Mouse (Mus musculus): ENCODE results near the gene Trim7. TPM values are rescaled to one million over a fixed set of nuclear protein-coding genes. Genes with fewer than 3 reads are reported as not detected.
"Not testable (repeated sequence)": the region's sequence is repeated elsewhere in the genome, so short reads cannot be mapped to it uniquely, and the experiment has no call there.

The Trim7 gene
- total RNA-seq, 1 experiment from 2014 or later = 16.9 TPM

GRCm38 (mm10) chr11:48851270-48851995 lies 25.5 kb downstream of the Trim7 start:
- no peak for DNase-seq

DNA sequence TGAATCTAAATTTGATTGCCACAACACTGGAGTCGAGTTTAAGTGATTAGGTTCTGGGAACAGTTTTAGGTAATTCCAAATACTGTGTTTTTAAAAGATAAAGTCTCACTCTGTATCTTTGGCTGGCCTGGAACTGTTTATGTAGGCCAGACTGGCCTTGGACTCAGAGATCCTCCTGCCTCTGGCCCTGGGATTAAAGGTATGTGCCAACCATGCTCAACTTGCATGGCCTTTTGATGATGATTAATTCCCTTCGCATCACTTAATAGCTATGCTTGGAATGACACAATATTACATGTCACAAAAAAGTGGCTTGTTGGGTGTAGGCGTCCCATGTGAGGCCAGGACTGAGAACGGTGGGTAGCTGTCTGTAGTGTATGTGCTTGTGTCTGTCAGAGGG lies 26.2 kb downstream of the Trim7 start:
- no peak for DNase-seq

DNA sequence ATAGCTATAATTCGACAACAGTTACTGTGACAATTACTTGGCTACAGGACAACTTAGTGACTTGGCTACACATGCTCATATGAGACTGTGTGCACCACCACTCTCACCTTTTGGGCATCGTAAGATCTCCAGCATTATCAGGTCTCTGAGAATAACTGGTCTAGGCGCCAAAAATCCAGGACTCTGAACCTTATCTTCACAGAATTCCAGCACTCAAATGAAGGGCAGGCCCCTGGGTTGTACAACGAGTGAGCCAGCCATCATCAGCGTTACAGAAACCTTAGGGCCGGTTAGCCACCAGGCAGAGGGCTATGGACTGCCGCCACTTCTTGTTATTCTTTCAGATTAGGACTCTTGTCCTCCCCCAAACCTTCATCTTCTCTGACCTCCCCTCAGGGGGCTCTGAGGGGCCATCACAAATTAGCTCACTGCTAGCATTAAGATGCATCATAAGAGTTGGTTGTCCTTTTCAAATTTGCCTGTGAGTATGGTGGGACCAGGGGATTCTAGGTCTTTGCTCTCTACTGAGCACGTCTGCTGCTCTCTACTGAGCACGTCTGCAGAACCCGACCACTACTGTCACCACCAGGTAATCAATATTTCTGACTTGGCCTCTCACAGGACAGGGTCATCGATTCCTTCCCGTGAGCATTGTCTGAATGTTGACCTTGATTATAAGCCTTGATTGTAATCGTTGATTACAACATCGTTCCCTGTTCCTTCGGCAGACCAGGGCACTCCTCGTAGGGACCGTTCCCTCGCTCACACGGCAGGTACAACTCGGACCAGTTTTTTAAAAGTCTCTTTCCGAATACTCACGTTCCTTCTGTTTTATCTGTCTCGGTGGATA lies 26.9 kb downstream of the Trim7 start:
- no peak for DNase-seq

DNA sequence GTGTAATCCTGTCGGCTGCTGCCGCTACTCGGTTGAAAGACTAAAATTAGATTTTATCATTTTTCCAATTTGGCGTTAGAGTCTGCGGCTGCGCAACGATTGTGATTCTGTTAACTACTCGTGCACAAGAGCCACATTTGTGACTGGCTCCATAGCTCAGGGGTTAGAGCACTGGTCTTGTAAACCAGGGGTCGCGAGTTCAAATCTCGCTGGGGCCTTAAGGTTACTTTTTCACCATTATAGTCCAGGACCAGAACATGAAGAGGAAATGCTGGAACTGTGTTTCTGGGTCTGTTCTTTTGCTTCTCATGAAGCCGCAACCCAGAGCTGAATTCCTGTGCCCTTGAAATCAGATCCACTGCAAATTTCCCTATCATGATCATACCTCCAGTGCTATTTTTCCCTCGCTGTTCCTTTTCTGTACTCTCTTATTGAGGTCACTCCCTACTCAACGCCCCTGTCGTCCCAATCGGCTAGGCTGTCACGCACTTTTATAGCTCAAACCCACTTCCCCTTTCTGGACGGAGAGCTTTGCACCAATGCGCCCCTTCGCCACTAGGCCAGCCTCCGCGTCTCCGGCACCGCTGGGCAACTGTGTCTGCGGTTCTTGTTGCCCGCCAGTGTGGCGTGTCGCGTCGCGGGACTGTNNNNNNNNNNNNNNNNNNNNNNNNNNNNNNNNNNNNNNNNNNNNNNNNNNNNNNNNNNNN lies 27.7 kb downstream of the Trim7 start:
- peak; percentile 86 for DNase-seq

DNA sequence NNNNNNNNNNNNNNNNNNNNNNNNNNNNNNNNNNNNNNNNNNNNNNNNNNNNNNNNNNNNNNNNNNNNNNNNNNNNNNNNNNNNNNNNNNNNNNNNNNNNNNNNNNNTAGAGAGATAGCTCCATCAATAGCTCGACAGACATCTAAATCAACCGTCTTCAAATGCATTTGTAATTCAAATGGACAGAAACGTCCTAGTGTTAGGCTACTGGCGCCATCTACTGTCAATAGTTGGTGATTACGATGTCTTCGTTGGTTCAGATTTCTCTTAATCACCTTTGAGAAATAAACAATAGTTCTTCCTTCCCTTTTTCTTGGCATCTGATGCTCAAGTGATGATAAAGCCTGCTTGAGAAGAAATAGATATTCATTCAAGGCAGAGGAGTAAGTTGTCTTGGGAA lies 33.1 kb downstream of the Trim7 start:
- peak; percentile 20 for DNase-seq

DNA sequence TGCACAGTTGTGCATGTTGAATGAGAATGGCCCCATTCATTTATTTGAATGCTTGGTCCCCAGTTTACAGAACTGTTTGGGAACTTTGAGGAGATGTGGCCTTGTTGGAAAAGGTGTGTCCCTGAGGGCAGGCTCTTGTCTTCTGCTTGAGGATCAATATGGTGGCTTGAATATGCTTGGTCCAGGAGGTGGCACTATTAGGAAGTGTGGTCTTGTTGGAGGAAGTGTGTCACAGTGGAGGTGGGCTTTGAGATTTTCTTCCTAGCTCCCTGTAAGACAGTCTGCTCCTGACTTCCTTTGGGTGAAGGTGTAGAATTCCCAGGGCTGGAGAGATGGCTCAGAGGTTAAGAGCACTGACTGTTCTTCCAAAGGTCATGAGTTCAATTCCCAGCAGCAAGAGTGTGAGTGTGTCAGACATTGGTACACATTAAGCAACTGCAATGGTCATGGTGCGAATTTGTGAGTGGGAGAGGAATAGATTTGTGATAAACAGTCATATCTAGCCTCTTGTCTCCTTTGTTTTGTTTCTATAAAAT lies 36.9 kb downstream of the Trim7 start:
- DNase-seq = no peak

DNA sequence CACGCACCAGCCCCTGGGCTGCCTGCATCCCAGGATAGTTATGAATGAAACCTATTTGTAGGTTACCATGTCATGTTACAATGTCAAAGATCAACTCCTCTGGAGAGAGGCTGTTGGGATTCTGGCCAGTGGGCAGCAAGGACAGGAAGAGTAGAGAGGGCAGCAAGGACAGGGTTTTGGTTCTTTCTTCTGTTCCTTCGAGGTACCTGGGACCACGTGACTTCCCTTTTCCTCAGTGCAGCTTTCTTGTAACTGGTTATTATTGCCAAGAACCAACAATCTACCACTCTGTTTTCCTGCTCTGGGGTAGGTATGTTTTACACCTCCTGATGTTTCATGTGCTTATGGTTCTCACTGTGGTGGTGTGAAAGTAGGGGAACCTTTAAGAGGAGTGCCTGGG lies 37.9 kb downstream of the Trim7 start:
- DNase-seq = no peak

GRCm38 (mm10) chr11:48866481-48866880 lies 40.5 kb downstream of the Trim7 start:
- DNase-seq = no peak

DNA sequence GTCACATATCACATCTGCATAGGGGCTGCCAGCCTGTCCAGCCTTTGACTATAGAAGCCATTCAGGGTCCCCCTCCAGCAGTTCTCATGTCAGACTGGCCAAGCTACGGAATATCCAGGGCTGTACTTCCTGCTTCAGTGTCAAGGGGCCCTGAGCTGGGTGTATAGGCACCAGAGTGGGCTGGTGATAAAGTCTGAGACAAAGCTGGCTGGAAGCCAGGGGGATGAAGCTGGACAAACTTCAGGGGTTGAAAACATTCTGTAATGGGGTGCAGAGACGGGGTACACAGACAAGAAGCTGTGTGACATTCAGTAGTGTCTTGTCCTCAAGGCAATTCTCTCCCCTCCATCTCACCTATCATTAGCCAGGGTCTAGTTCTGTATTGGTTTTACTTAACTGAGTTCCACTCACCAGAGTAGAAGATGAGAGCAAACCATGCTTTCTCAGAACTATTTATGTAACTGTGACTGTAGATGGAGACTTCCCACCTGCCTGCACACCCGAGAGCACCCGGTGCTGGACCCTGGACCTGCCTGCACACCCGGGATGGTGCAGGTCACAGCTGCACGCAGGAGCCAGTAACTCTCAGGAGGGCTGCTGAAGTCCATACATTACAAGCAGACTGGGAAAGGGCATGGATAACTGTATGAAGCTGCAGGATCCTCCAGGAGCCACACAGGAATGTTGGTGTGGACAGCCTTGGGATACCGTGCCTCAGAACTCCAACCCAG lies 43.6 kb downstream of the Trim7 start:
- DNase-seq = no peak

- no peak for DNase-seq
These were observed 44.8 kb downstream of the Trim7 start for GRCm38 (mm10) chr11:48870781-48871180.

DNA sequence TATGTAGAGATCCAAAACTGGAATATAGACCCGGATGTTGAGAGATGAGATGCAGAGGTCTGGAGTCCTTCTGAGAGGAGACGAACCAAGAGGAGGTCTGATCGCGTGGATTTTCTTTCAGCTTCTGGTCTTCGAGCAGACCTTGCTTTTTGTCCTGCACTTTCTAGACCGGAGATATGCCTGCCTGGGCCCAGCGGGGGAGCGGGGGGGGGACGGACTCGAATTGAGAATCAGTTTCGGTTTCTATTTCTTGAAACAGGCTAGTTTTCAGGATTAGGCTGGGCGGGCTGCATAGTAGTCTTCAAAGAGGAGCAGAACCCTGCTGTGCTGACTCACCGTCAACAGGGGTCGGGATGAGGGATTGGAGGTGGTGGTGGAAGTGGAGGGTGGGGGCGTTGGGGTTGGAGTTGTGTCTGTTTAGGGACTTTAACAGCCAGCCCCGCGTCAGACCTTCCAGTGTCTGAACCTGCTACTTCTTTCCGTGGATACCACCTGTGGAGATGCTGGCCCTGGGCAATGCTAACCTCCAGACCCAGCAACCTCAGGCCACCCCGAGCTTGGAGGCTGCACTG lies 45.3 kb downstream of the Trim7 start, which contains the start of gene Irgm1:
Gene Irgm1 (minus strand): TSS at position 483 of the 572 bp plus-strand sequence.
- DNase-seq = peak; percentile 72

- DNase-seq = peak; percentile 33
These were observed 46.0 kb downstream of the Trim7 start for GRCm38 (mm10) chr11:48871817-48872541.

- DNase-seq = no peak
These were observed 46.9 kb downstream of the Trim7 start for GRCm38 (mm10) chr11:48872695-48873300.

DNA sequence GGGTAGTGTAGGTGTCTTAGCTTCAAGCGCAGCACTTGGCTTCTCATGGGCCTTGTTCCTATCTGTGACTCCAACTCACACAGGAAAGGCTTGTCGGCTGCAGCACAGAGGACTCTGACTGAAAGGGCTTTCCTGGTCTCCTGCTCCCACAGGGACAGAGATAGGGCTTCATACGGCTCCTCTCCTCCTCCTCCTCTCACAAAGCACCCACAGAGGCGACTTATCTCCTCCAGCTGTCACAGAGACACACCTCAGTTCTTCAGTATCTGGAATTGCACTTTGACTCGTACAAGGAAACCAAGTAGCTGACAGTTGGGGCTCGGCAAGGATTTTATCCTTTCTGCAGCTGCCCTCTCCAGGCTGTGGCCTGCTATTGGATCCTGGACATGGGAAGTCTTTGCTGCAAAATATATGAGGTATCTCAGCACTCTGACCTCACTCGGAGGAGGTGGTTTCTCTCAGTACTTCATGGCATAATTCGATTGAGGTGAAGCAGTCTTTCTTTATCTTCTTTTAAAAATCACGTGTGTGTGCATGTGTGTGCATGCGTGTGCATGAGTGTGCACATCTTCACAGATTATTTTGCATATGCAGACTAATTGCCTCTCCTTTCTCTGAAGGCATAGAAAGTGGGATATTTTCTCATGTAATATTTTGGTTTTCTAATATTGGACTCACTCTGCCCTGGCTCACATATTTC lies 47.8 kb downstream of the Trim7 start:
- no peak for DNase-seq

GRCm38 (mm10) chr11:48874465-48874864 lies 48.5 kb downstream of the Trim7 start:
- peak; percentile 33 for DNase-seq

DNA sequence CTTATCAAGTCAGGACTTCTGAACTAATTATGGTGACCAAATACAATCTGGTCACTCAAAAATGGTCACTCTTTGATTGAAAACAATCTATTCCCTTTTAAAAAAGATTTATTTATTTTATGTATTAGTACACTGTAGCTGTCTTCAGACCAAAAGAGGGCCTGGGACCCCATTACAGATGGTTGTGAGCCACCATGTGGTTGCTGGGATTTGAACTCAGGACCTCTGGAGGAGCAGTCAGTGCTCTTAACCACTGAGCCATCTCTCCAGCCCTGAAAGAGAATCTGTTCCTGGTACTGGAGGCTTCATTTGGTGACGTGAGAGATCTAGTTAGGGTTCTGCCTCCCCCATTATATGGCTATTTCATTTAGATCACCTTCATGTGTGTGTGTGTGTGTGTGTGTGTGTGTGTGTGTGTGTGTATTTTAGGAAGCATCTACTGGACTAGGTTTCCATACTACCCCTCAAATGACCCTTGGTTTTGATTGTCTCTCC lies 49.5 kb downstream of the Trim7 start:
- not testable (repeated sequence) for DNase-seq

GRCm38 (mm10) chr11:48876680-48877079 lies 50.7 kb downstream of the Trim7 start:
- DNase-seq = no peak

DNA sequence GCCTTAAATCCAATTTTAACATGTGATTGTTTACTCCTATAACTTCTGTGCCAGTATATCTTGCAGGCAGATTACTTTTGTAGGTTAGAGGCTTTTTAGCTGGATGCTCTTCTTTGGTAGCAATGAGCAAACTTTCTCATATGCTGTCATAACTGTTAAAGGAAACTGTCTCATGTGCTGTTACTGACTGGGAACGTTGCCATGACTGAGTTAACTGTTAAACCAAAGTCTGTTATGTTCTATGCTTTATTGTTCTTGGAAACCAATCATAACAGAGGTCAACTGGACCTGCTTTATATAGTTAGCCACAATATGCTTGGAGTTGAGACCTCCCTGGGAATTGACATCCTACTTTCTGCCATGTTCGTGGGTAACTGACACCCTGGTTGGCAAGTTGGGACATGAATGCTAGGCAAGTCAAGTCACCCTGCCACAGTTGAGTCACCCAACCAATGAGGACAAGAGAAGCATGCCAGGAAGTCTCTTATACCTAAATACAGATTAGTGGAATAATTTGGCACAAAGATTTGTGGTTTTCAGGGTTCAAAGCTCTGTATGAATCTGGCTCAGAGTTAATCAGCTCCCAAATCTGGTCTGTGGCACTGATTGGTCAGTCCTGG lies 73.0 kb downstream of the Trim7 start:
- no peak for DNase-seq

Data from adrenal gland, postnatal 25 days (tissue).